Mouse (Mus musculus): ENCODE measurements at regions not wholly inside any gene's neighbourhood (a gene's known extent, or its start where the extent isn't known, plus 50 kb on each side); places are given as distances from the start of the nearest gene placed in this dataset.

- Histone ChIP-seq H3K4me1 (no peaks in the 10 kb centered on the region), H3K9me3 (no peaks in the 10 kb centered on the region), H3K27ac (no peak overlapping the region), H3K36me3 (replicated peaks) (no peaks in the 10 kb centered on the region), H3K4me3 (replicated peaks) (no peak overlapping the region), H3K4me2 (no peak overlapping the region), H3K27me3 (no peaks in the 10 kb centered on the region), H3K9ac (no peak overlapping the region)
- no peak for ATAC-seq (ENCODE audit: low FRiP score)
- WGBS, result 90% methylated on average over 1 of the region's 1 CpGs
These were observed 521.6 kb downstream of the Nfib start for GRCm38 (mm10) chr4:82183974-82184373.

- 86% methylated on average over 5 of the region's 5 CpGs for WGBS
- Histone ChIP-seq H3K9ac (no peak overlapping the region), H3K27ac (no peak overlapping the region), H3K9me3 (no peaks in the 10 kb centered on the region), H3K4me2 (no peak overlapping the region), H3K27me3 (no peaks in the 10 kb centered on the region), H3K36me3 (replicated peaks) (no peaks in the 10 kb centered on the region), H3K4me3 (replicated peaks) (no peak overlapping the region), H3K4me1 (no peaks in the 10 kb centered on the region)
- no peak for ATAC-seq (ENCODE audit: low FRiP score)
These were observed 527.4 kb downstream of the Nfib start for GRCm38 (mm10) chr4:82178112-82178511.

- H3K9me3 ChIP-seq, result no peaks in the 10 kb centered on the region
- no peaks in the 10 kb centered on the region for H3K36me3 ChIP-seq (replicated peaks)
- no peaks in the 10 kb centered on the region for H3K4me1 ChIP-seq
- no peak overlapping the region for H3K4me3 ChIP-seq (replicated peaks)
- no peak overlapping the region for H3K9ac ChIP-seq
- H3K27me3 ChIP-seq, result no peaks in the 10 kb centered on the region
- no peak for ATAC-seq (ENCODE audit: low FRiP score)
- WGBS, result 93% methylated on average over 8 of the region's 8 CpGs
- no peak overlapping the region for H3K4me2 ChIP-seq
- no peak overlapping the region for H3K27ac ChIP-seq
These were observed 528.8 kb downstream of the Nfib start for GRCm38 (mm10) chr4:82176723-82177122.

- ATAC-seq (ENCODE audit: low FRiP score), result no peak
These were observed 532.0 kb downstream of the Nfib start for GRCm38 (mm10) chr4:82173461-82174085.

GRCm38 (mm10) chr4:82170930-82171329 lies 534.6 kb downstream of the Nfib start:
- no peak overlapping the region for H3K27ac ChIP-seq
- H3K9me3 ChIP-seq, result no peaks in the 10 kb centered on the region
- H3K27me3 ChIP-seq, result no peaks in the 10 kb centered on the region
- H3K4me3 ChIP-seq (replicated peaks), result no peak overlapping the region
- no peaks in the 10 kb centered on the region for H3K36me3 ChIP-seq (replicated peaks)
- WGBS, result 75% methylated on average over 4 of the region's 4 CpGs
- H3K9ac ChIP-seq, result no peak overlapping the region
- no peaks in the 10 kb centered on the region for H3K4me1 ChIP-seq
- no peak for ATAC-seq (ENCODE audit: low FRiP score)
- H3K4me2 ChIP-seq, result no peak overlapping the region

More at GRCm38 (mm10) chr4:82173461-82174085, 532.0 kb downstream of the Nfib start:
- no peak overlapping the region for H3K4me2 ChIP-seq
- no peaks in the 10 kb centered on the region for H3K4me1 ChIP-seq
- no peak overlapping the region for H3K4me3 ChIP-seq (replicated peaks)
- no peak overlapping the region for H3K9ac ChIP-seq
- no peaks in the 10 kb centered on the region for H3K36me3 ChIP-seq (replicated peaks)
- H3K27ac ChIP-seq, result no peak overlapping the region
- no peaks in the 10 kb centered on the region for H3K9me3 ChIP-seq
- no peaks in the 10 kb centered on the region for H3K27me3 ChIP-seq
- 81% methylated on average over 17 of the region's 17 CpGs for WGBS

GRCm38 (mm10) chr4:82168032-82168431 lies 537.5 kb downstream of the Nfib start:
- H3K4me3 ChIP-seq (replicated peaks), result no peak overlapping the region
- no peak for ATAC-seq (ENCODE audit: low FRiP score)
- 88% methylated on average over 5 of the region's 5 CpGs for WGBS
- no peaks in the 10 kb centered on the region for H3K9me3 ChIP-seq
- no peaks in the 10 kb centered on the region for H3K4me1 ChIP-seq
- no peak overlapping the region for H3K9ac ChIP-seq
- no peak overlapping the region for H3K4me2 ChIP-seq
- H3K27ac ChIP-seq, result no peak overlapping the region
- H3K36me3 ChIP-seq (replicated peaks), result no peaks in the 10 kb centered on the region
- no peaks in the 10 kb centered on the region for H3K27me3 ChIP-seq

- 67% methylated on average over 5 of the region's 5 CpGs for WGBS
- Histone ChIP-seq H3K4me2 (no peak overlapping the region), H3K4me1 (no peaks in the 10 kb centered on the region), H3K36me3 (replicated peaks) (no peaks in the 10 kb centered on the region), H3K27ac (no peak overlapping the region), H3K27me3 (no peaks in the 10 kb centered on the region), H3K4me3 (replicated peaks) (no peak overlapping the region), H3K9me3 (no peaks in the 10 kb centered on the region), H3K9ac (no peak overlapping the region)
- ATAC-seq (ENCODE audit: low FRiP score), result no peak
These were observed 538.2 kb downstream of the Nfib start for GRCm38 (mm10) chr4:82167396-82167795.

GRCm38 (mm10) chr4:82166826-82167225 lies 538.7 kb downstream of the Nfib start:
- no peaks in the 10 kb centered on the region for H3K9me3 ChIP-seq
- no peak overlapping the region for H3K9ac ChIP-seq
- no peaks in the 10 kb centered on the region for H3K27me3 ChIP-seq
- H3K36me3 ChIP-seq (replicated peaks), result no peaks in the 10 kb centered on the region
- no peak overlapping the region for H3K4me3 ChIP-seq (replicated peaks)
- no peak for ATAC-seq (ENCODE audit: low FRiP score)
- no peak overlapping the region for H3K27ac ChIP-seq
- WGBS, result 80% methylated on average over 1 of the region's 1 CpGs
- H3K4me2 ChIP-seq, result no peak overlapping the region
- H3K4me1 ChIP-seq, result no peaks in the 10 kb centered on the region

- Histone ChIP-seq H3K27ac (no peak overlapping the region), H3K4me3 (replicated peaks) (no peak overlapping the region), H3K9me3 (no peaks in the 10 kb centered on the region), H3K4me1 (no peaks in the 10 kb centered on the region), H3K9ac (no peak overlapping the region), H3K4me2 (no peak overlapping the region), H3K27me3 (no peaks in the 10 kb centered on the region), H3K36me3 (replicated peaks) (no peaks in the 10 kb centered on the region)
- ATAC-seq (ENCODE audit: low FRiP score), result no peak
- WGBS, result 90% methylated on average over 6 of the region's 6 CpGs
These were observed 539.5 kb downstream of the Nfib start for GRCm38 (mm10) chr4:82166087-82166486.

GRCm38 (mm10) chr4:82164058-82164457 lies 541.5 kb downstream of the Nfib start:
- no peaks in the 10 kb centered on the region for H3K27me3 ChIP-seq
- H3K9ac ChIP-seq, result no peak overlapping the region
- no peak overlapping the region for H3K27ac ChIP-seq
- 73% methylated on average over 1 of the region's 1 CpGs for WGBS
- no peaks in the 10 kb centered on the region for H3K4me1 ChIP-seq
- H3K4me3 ChIP-seq (replicated peaks), result no peak overlapping the region
- ATAC-seq (ENCODE audit: low FRiP score), result no peak
- H3K9me3 ChIP-seq, result no peaks in the 10 kb centered on the region
- H3K36me3 ChIP-seq (replicated peaks), result no peaks in the 10 kb centered on the region
- H3K4me2 ChIP-seq, result no peak overlapping the region

- Histone ChIP-seq H3K27ac (no peak overlapping the region), H3K4me3 (replicated peaks) (no peak overlapping the region), H3K9me3 (no peaks in the 10 kb centered on the region), H3K27me3 (no peaks in the 10 kb centered on the region), H3K36me3 (replicated peaks) (no peaks in the 10 kb centered on the region), H3K9ac (no peak overlapping the region), H3K4me2 (no peak overlapping the region), H3K4me1 (no peaks in the 10 kb centered on the region)
- ATAC-seq (ENCODE audit: low FRiP score), result no peak
- WGBS, result 70% methylated on average over 2 of the region's 2 CpGs
These were observed 543.7 kb downstream of the Nfib start for GRCm38 (mm10) chr4:82161818-82162217.

- H3K9ac ChIP-seq, result no peak overlapping the region
- H3K36me3 ChIP-seq (replicated peaks), result no peaks in the 10 kb centered on the region
- no peaks in the 10 kb centered on the region for H3K4me1 ChIP-seq
- H3K27ac ChIP-seq, result no peak overlapping the region
- no peak for ATAC-seq (ENCODE audit: low FRiP score)
- H3K4me2 ChIP-seq, result no peak overlapping the region
- 67% methylated on average over 2 of the region's 2 CpGs for WGBS
- no peaks in the 10 kb centered on the region for H3K27me3 ChIP-seq
- no peak overlapping the region for H3K4me3 ChIP-seq (replicated peaks)
- H3K9me3 ChIP-seq, result no peaks in the 10 kb centered on the region
These were observed 544.3 kb downstream of the Nfib start for GRCm38 (mm10) chr4:82161232-82161631.

GRCm38 (mm10) chr4:82160233-82160632 lies 545.3 kb downstream of the Nfib start:
- Histone ChIP-seq H3K4me1 (no peaks in the 10 kb centered on the region), H3K4me2 (no peak overlapping the region), H3K4me3 (replicated peaks) (no peak overlapping the region), H3K9ac (no peak overlapping the region), H3K27ac (no peak overlapping the region), H3K27me3 (no peaks in the 10 kb centered on the region), H3K36me3 (replicated peaks) (no peaks in the 10 kb centered on the region), H3K9me3 (no peaks in the 10 kb centered on the region)
- ATAC-seq (ENCODE audit: low FRiP score), result no peak
- WGBS, result 83% methylated on average over 5 of the region's 5 CpGs

Data from forebrain, embryonic 12.5 days (tissue).